Mouse (Mus musculus): ENCODE results near the gene Gm42688.

GRCm38 (mm10) chr6:83068706-83069487, 32.5 kb upstream of the Gm42688 start:
- TF ChIP-seq POLR2A (IDR thresholded peaks at IDR 0.05; ENCODE audit: control insufficient read depth, extremely low read depth, insufficient read depth, low read length, poor library complexity) (no peak), CTCF (IDR thresholded peaks at IDR 0.05; ENCODE audit: borderline replicate concordance, control insufficient read depth, extremely low read depth, insufficient read depth, low read length, poor library complexity) (no peak)

Data from thymus, adult 2 months (tissue).